In the genomic region with DNA sequence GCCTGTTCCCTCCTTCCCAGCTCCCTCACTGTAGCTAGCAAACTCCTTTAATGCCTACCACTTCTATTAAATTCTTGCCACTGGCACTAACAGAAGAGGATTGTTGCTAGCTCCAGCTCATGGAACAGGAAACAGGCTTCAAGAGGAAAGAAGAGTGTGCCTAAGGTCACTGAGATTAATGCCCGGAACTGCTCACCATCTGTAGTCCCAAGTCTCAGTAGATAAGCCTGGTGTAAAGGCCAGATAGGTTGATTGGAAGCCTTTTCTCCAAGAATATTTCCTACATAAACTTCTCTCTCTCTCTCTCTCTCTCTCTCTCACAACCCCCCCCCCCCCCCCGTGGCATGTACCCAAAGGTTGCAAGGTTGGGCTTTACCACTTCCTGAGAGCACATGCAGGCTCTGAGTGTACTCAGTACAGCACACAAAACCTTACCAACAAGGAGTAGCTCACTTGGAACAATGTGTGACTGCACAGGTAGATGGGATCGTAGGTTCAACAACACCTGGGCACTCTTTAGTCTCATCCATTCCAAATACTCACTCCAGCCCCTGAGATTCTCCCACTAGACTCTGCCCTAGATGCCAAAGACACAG, we compare ENCODE assay signal across 16 mouse cellular contexts. TPM values are rescaled to one million over a fixed set of nuclear protein-coding genes. Genes with fewer than 3 reads are reported as not detected.
DNase-seq lines count a peak whose midpoint lies in the region; ATAC-seq and TF ChIP-seq lines count a peak whose summit lies in the region.
"Had no signal": no experiment of that assay in that cellular context is flagged by ENCODE, and none has a peak within 500 bp of the region (broad histone marks: within the 10 kb centered on the region; RNA-seq: fewer than 3 reads in every experiment).

No protein-coding gene starts in this region.

- H3K4me1 ChIP-seq in kidney, embryonic 15.5 days, result no peaks in the 10 kb centered on the region
- H3K4me1 ChIP-seq in intestine, postnatal 0 days (replicated peaks; ENCODE audit: control insufficient read depth, insufficient read depth, low read length), result peaks cover 6% of the 10 kb centered on the region
- H3K4me1 ChIP-seq in forebrain, embryonic 14.5 days (ENCODE audit: control insufficient read depth, insufficient read depth, low read length), result no peaks in the 10 kb centered on the region
- H3K4me1 ChIP-seq: hindbrain, embryonic 15.5 days had no signal

- TF ChIP-seq CTCF in intestine, postnatal 0 days (IDR thresholded peaks at IDR 0.05; ENCODE audit: low read depth), result no peak

- no peak overlapping the region for H3K9ac ChIP-seq in kidney, embryonic 15.5 days
- no peak overlapping the region for H3K9ac ChIP-seq in intestine, postnatal 0 days (ENCODE audit: low read depth, low read length)
- no peak overlapping the region for H3K9ac ChIP-seq in forebrain, embryonic 14.5 days (ENCODE audit: low read length)
- H3K9ac ChIP-seq: embryonic facial prominence, embryonic 13.5 days; hindbrain, embryonic 15.5 days; lung, embryonic 14.5 days had no signal

- ATAC-seq in kidney, embryonic 15.5 days (replicated peaks; ENCODE audit: low FRiP score), result no peak
- ATAC-seq in intestine, postnatal 0 days, result peak; percentile 89
- no peak for ATAC-seq in forebrain, embryonic 14.5 days

- peaks cover 6% of the 10 kb centered on the region; the same call in 1 of the 2 replicates for H3K27me3 ChIP-seq in kidney, embryonic 15.5 days
- no peaks in the 10 kb centered on the region for H3K27me3 ChIP-seq in intestine, postnatal 0 days (replicated peaks; ENCODE audit: control insufficient read depth, insufficient read depth, low read length)
- H3K27me3 ChIP-seq in forebrain, embryonic 14.5 days (replicated peaks; ENCODE audit: control insufficient read depth, insufficient read depth, low read length), result no peaks in the 10 kb centered on the region

- H3K4me3 ChIP-seq in kidney, embryonic 15.5 days (replicated peaks), result no peak overlapping the region
- H3K4me3 ChIP-seq in intestine, postnatal 0 days (ENCODE audit: low read depth, low read length), result no peak overlapping the region
- H3K4me3 ChIP-seq in forebrain, embryonic 14.5 days (ENCODE audit: low read depth, low read length), result no peak overlapping the region
- H3K4me3 ChIP-seq: embryonic facial prominence, embryonic 13.5 days; hindbrain, embryonic 15.5 days had no signal

- 70% methylated on average over 3 of the region's 3 CpGs for WGBS in kidney, embryonic 15.5 days
- WGBS in intestine, postnatal 0 days, result 32% methylated on average over 3 of the region's 3 CpGs
- WGBS in forebrain, embryonic 14.5 days, result 61% methylated on average over 3 of the region's 3 CpGs

- no peaks in the 10 kb centered on the region for H3K36me3 ChIP-seq in kidney, embryonic 15.5 days
- H3K36me3 ChIP-seq in intestine, postnatal 0 days (ENCODE audit: control insufficient read depth, insufficient read depth), result no peaks in the 10 kb centered on the region
- no peaks in the 10 kb centered on the region for H3K36me3 ChIP-seq in forebrain, embryonic 14.5 days (ENCODE audit: control insufficient read depth, insufficient read depth, low read length)
- H3K36me3 ChIP-seq: embryonic facial prominence, embryonic 13.5 days; hindbrain, embryonic 15.5 days had no signal

- DNase-seq in kidney, postnatal 10 days, result no peak
- peak; percentile 84 for DNase-seq in 416B (ENCODE audit: low read depth)
- peak; percentile 65 for DNase-seq in adipocyte (ENCODE audit: low spot score)
- DNase-seq in cerebellum, adult 18-20 months, result no peak
- DNase-seq in forebrain, embryonic 14.5 days (ENCODE audit: low spot score), result no peak
- no peak for DNase-seq in adrenal gland, adult 18-20 months (ENCODE audit: low spot score in 2 of 2)

- H3K9me3 ChIP-seq in kidney, embryonic 15.5 days (replicated peaks), result no peaks in the 10 kb centered on the region
- H3K9me3 ChIP-seq in intestine, postnatal 0 days (ENCODE audit: control insufficient read depth), result no peaks in the 10 kb centered on the region
- no peaks in the 10 kb centered on the region for H3K9me3 ChIP-seq in forebrain, embryonic 14.5 days (replicated peaks; ENCODE audit: control insufficient read depth, low read length)
- H3K9me3 ChIP-seq: embryonic facial prominence, embryonic 13.5 days; hindbrain, embryonic 15.5 days had no signal

- no peak overlapping the region for H3K4me2 ChIP-seq in kidney, embryonic 15.5 days
- H3K4me2 ChIP-seq in intestine, postnatal 0 days (replicated peaks; ENCODE audit: low read depth), result peak overlapping the region; percentile 37
- H3K4me2 ChIP-seq in forebrain, embryonic 14.5 days (ENCODE audit: low read length), result no peak overlapping the region
- H3K4me2 ChIP-seq: embryonic facial prominence, embryonic 13.5 days; hindbrain, embryonic 15.5 days; liver, embryonic 11.5 days; lung, embryonic 14.5 days had no signal

- peak overlapping the region; percentile 32; the same call in 1 of the 2 replicates for H3K27ac ChIP-seq in kidney, embryonic 15.5 days
- peak overlapping the region; percentile 86 for H3K27ac ChIP-seq in intestine, postnatal 0 days (ENCODE audit: low read depth, low read length)
- H3K27ac ChIP-seq in forebrain, embryonic 14.5 days (ENCODE audit: low read depth, low read length), result no peak overlapping the region
- H3K27ac ChIP-seq: embryonic facial prominence, embryonic 13.5 days; hindbrain, embryonic 15.5 days had no signal

RNA-seq across cellular contexts. Expression of gene Efcab14, which starts 5.2 kb away (rescaled TPM):
- polyA plus RNA-seq in kidney, embryonic 15.5 days (2015; fragmentation: Nextera tagmentation; extraction: Ambion mirVana), result 36.7 and 37.2 TPM in 2 replicates
- 33.3 and 35.0 TPM in 2 replicates for polyA plus RNA-seq in intestine, postnatal 0 days (2015; fragmentation: Nextera tagmentation; extraction: Ambion mirVana)
- polyA plus RNA-seq in forebrain, embryonic 14.5 days (2014; fragmentation: Nextera tagmentation; extraction: Ambion mirVana), result 17.7 and 23.4 TPM in 2 replicates
- total RNA-seq in adrenal gland, adult 18-20 months (2021), result 10 to 100 TPM; 77.2 to 91.0 TPM

RNA-seq across cellular contexts. Expression of gene Tex38, which starts 48.5 kb away (rescaled TPM):
- 0.28 and 0.60 TPM in 2 replicates for polyA plus RNA-seq in kidney, embryonic 15.5 days (2015; fragmentation: Nextera tagmentation; extraction: Ambion mirVana)
- 0.33 and 0.44 TPM in 2 replicates for polyA plus RNA-seq in intestine, postnatal 0 days (2015; fragmentation: Nextera tagmentation; extraction: Ambion mirVana)
- not detected in 2 replicates for polyA plus RNA-seq in forebrain, embryonic 14.5 days (2014; fragmentation: Nextera tagmentation; extraction: Ambion mirVana)
- 1 to 10 TPM; 2.0 to 2.3 TPM for total RNA-seq in adrenal gland, adult 18-20 months (2021)
- total RNA-seq: layer of hippocampus, adult 18-20 months; layer of hippocampus, postnatal 36 days; left cerebral cortex, postnatal 25 days had no signal
- polyA plus RNA-seq: lung, embryonic 14.5 days; neural tube, embryonic 11.5 days had no signal

RNA-seq across cellular contexts. Expression of gene Atpaf1, which starts 52.3 kb away (rescaled TPM):
- 55.2 and 60.7 TPM in 2 replicates for polyA plus RNA-seq in kidney, embryonic 15.5 days (2015; fragmentation: Nextera tagmentation; extraction: Ambion mirVana)
- 40.8 and 43.2 TPM in 2 replicates for polyA plus RNA-seq in intestine, postnatal 0 days (2015; fragmentation: Nextera tagmentation; extraction: Ambion mirVana)
- 30.1 and 36.2 TPM in 2 replicates for polyA plus RNA-seq in forebrain, embryonic 14.5 days (2014; fragmentation: Nextera tagmentation; extraction: Ambion mirVana)
- total RNA-seq in adrenal gland, adult 18-20 months (2021), result 10 to 100 TPM; 45.2 to 51.9 TPM

Comparison
In these comparisons a context has a peak if more than half of its experiments do, and no peak if none do; other contexts are left out.
1. DNase-seq: peak in 416B (single experiment) and adipocyte (single experiment); none in kidney, postnatal 10 days (single experiment), cerebellum, adult 18-20 months (0 of 2), forebrain, embryonic 14.5 days (single experiment) and adrenal gland, adult 18-20 months (0 of 2).